Mouse (Mus musculus) limb, embryonic 15.5 days (tissue): ENCODE results near the gene Ntn4. TPM values are rescaled to one million over a fixed set of nuclear protein-coding genes. Genes with fewer than 3 reads are reported as not detected.
"Not testable (repeated sequence)": the region's sequence is repeated elsewhere in the genome, so short reads cannot be mapped to it uniquely, and the experiment has no call there.

Experiments
- ATAC-seq: fragments of 200-750 bp; cut with Nextera tagmentation; 2 replicates; pipeline ENCODE4 v1.8.0; 2017; ENCODE audit warnings: low read depth, moderate TSS enrichment; ENCODE audit not compliant: insufficient number of reproducible peaks, low FRiP score, low TSS enrichment
- H3K27ac ChIP-seq: fragments of 300-500 bp; sonication (generic); 2 replicates; pipeline ENCODE4 v1.5.1; 2015; ENCODE audit warnings: moderate library complexity, mild to moderate bottlenecking, inconsistent platforms
- H3K27me3 ChIP-seq: fragments of 300-500 bp; sonication (generic); 2 replicates; pipeline ENCODE4 v1.6.1; 2015; ENCODE audit warnings: inconsistent platforms
- H3K36me3 ChIP-seq: fragments of 300-500 bp; sonication (generic); 2 replicates; pipeline ENCODE4 v1.6.1; 2015; ENCODE audit warnings: inconsistent platforms
- H3K4me1 ChIP-seq: fragments of 300-500 bp; sonication (generic); 2 replicates; pipeline ENCODE4 v1.6.1; 2015; ENCODE audit warnings: inconsistent platforms
- H3K4me2 ChIP-seq: fragments of 300-500 bp; sonication (generic); 2 replicates; pipeline ENCODE4 v1.6.1; 2015; ENCODE audit warnings: mild to moderate bottlenecking, inconsistent platforms
- H3K4me3 ChIP-seq: fragments of 300-500 bp; sonication (generic); 2 replicates; pipeline ENCODE4 v1.5.1; 2015; ENCODE audit warnings: mild to moderate bottlenecking, inconsistent platforms
- H3K9ac ChIP-seq: fragments of 300-500 bp; sonication (generic); 2 replicates; pipeline ENCODE4 v1.6.1; 2015; ENCODE audit warnings: inconsistent platforms
- H3K9me3 ChIP-seq: fragments of 300-500 bp; sonication (generic); 2 replicates; pipeline ENCODE4 v1.6.1; 2016; ENCODE audit warnings: inconsistent platforms
- WGBS: fragments of 180-500 bp; shearing (Covaris S2); methylation state at CpG from one replicate; pipeline ENCODE4 v1.1.7; 2015; 5-methylcytosine and 5-hydroxymethylcytosine counted together
- polyA plus RNA-seq: library from polyadenylated mRNA; unstranded; fragments of >200 nt; fragmentation: Nextera tagmentation; extraction: Ambion mirVana; gene quantifications from 2 replicates; pipeline ENCODE4 v1.2.1, GENCODE M21; 2015

Gene Ntn4
- polyA plus RNA-seq, 1 experiment from 2014 or later, result 1.2 TPM

DNA sequence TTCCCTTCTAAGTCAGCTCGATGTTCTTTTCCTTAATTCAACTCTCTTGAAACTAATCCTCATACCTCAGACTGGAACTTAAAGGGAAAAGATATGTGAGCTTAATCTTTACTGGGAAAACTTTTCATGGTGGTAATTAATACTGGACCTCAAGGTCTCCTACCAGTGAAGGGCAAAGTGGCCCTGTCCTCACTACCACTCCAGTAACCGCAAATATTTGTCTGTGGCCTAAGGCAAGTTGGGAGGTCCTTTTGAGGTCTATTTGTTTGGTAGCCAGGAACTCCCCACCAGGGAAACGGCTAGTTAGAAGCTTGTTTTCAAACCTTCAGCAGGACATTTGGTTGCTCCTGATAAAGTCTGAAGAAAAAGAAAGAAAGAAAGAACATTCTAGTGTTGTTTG, 26.5 kb downstream of the Ntn4 start:
- H3K9me3 ChIP-seq, result no peaks in the 10 kb centered on the region
- H3K4me1 ChIP-seq, result no peaks in the 10 kb centered on the region
- WGBS, result 51% methylated on average over 3 of the region's 3 CpGs
- no peaks in the 10 kb centered on the region for H3K36me3 ChIP-seq
- H3K27me3 ChIP-seq, result no peaks in the 10 kb centered on the region
- no peak overlapping the region for H3K4me3 ChIP-seq
- no peak overlapping the region for H3K27ac ChIP-seq
- H3K9ac ChIP-seq, result no peak overlapping the region
- H3K4me2 ChIP-seq, result no peak overlapping the region
- no peak for ATAC-seq

DNA sequence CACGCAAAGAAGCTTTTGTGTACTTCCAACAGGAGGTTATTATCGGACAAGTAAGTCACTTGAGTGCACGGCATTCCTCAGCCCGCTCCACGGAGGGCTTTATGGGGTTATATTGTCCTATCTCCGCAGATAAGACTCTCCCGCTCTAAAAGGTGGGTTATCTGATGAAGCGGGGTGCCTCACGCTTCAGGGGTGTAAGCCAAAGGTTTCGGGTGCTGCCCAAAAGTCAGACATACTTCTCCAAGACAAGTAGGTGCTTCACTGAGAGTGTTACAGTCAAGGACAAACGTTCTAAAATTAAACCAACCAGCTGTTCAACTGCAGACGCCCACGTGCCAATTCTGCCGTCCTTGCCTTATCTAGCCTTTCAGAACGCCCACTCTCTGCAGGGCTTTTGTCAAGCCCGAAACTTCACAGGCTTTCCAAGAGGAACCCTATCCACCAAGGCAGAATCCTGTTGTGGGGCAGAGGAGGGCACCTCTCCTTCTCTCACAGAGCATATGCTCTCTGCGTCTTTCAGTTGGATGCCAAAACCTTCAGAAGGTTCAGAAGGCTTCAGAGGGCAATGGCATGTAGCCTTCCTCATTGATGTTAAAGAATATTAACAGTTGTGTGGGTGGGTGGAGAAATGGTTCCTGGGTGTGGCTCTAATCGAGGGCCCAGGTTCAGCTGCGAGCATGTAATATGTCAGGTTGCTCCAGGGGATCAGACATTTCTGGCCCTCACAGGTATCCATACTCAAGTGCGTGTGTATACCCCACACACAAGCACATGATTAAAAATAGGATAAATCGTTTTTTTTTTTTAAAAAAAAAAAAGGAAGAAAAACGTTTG, 32.4 kb downstream of the Ntn4 start:
- ATAC-seq, result no peak
- H3K4me3 ChIP-seq, result no peak overlapping the region
- WGBS, result 73% methylated on average over 22 of the region's 22 CpGs
- no peak overlapping the region for H3K27ac ChIP-seq
- H3K36me3 ChIP-seq, result no peaks in the 10 kb centered on the region
- no peak overlapping the region for H3K9ac ChIP-seq
- no peak overlapping the region for H3K4me2 ChIP-seq
- no peaks in the 10 kb centered on the region for H3K27me3 ChIP-seq
- no peaks in the 10 kb centered on the region for H3K9me3 ChIP-seq
- H3K4me1 ChIP-seq, result no peaks in the 10 kb centered on the region

DNA sequence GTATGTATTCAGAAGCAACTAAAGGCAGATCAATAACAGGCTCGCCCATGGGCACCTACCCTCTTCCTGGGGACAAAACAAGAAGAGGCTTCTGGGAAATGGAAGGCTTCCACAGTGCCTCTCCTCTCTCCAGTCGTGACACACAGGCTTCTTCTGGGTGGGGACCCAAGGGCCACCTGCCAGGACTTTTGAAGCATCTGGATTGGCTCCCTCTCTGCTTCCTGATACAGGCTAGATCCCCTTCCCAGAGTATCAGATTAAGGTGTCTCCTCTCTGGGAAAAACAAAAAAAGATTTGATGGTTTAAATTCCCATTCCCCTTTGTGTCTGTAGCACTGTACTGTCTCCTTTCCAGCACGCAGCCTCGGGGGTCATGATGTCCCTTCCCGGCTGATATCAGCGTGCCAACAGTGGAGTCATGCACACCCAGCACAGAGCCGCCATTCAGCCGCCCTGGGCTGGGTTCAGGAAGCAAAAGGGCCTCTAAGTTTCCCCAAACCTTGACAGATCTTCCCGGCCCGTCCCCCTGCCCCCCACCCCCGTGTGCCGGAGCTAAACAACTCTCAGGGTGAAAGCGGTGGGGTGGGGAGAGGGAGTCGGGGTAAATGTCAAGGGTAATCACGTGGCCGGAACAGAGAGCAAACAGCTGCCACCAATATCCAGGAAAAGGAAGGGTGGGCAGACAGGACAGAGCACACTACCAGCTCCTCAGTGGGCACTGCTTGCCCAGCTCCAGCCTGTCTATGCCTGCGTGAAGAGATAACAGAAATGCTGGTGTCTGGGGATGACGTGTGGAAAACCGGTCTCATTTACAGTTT, 38.9 kb downstream of the Ntn4 start:
- Histone ChIP-seq H3K9ac (no peak overlapping the region), H3K4me3 (no peak overlapping the region)

DNA sequence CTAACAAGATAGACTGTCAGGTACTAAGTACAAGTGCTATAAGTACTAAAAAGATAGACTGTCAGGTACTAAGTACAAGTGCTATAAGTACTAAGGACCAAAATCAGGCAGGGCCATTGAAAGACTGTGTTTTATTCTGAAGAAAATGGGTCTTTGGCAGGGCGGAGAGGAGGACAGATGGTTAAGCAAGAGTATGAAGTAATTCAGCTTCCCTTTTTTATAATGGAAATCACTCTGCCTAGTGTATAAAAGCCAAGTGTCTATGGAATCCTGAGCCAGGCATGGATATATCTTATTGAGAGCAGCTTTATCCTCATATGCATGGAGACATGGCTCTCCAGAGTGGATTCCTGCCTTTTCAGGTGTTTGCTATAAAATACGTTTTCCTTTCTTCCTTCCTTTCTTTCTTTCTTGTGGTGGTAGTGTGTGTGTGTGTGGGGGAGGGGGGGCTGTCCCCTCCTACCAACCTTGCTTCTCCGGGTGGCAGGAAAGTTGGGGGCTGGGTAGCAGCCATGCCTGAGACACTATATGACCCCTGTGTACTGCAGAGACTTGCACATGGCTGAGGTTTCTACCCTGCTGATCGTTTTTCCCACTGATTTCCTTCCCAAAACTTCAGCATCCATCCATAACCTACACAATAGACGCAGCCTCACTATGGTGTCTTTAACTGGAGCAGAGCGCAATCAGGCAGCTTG, 40.3 kb downstream of the Ntn4 start:
- 63% methylated on average over 6 of the region's 6 CpGs for WGBS
- Histone ChIP-seq H3K36me3 (0 out of 2 replicates have a peak, but pooled peaks cover 4% of the 10 kb centered on the region), H3K4me2 (no peak overlapping the region), H3K9ac (no peak overlapping the region), H3K4me1 (peaks cover 16% of the 10 kb centered on the region), H3K4me3 (no peak overlapping the region), H3K9me3 (no peaks in the 10 kb centered on the region), H3K27ac (no peak overlapping the region), H3K27me3 (no peaks in the 10 kb centered on the region)
- ATAC-seq, result no peak

More for the DNA sequence above, 38.9 kb downstream of the Ntn4 start:
- Histone ChIP-seq H3K9me3 (no peaks in the 10 kb centered on the region), H3K36me3 (0 out of 2 replicates have a peak, but pooled peaks cover 4% of the 10 kb centered on the region), H3K4me1 (peaks cover 16% of the 10 kb centered on the region), H3K4me2 (peak overlapping the region; percentile 32; the same call in 1 of the 2 replicates), H3K27me3 (no peaks in the 10 kb centered on the region), H3K27ac (peak overlapping the region; percentile 67)
- peak; percentile 58; the same call in 1 of the 2 replicates for ATAC-seq
- 47% methylated on average over 19 of the region's 19 CpGs for whole genome bisulfite sequencing

DNA sequence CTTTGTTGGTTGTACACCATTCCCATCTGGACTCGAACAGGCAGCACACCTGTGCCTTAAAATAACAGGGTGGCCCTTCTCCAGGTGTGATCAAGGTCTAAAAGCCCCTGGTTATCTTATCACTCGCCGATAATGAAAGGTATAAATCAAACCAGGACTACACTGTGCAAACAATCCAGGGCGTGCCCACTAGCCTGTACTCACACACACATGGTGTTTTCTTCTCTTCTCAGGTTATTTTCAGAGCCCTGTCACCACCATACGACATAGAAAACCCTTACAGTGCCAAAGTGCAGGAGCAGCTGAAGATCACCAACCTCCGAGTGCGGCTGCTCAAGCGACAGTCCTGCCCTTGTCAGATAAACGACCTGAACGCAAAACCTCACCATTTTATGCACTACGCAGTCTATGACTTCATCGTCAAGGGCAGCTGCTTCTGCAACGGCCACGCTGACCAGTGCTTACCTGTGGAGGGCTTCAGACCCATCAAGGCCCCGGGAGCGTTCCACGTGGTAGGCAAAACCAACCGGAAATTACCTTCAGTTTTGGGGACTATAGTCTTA, 41.8 kb downstream of the Ntn4 start:
- 82% methylated on average over 18 of the region's 18 CpGs for WGBS
- H3K4me3 ChIP-seq, result no peak overlapping the region

DNA sequence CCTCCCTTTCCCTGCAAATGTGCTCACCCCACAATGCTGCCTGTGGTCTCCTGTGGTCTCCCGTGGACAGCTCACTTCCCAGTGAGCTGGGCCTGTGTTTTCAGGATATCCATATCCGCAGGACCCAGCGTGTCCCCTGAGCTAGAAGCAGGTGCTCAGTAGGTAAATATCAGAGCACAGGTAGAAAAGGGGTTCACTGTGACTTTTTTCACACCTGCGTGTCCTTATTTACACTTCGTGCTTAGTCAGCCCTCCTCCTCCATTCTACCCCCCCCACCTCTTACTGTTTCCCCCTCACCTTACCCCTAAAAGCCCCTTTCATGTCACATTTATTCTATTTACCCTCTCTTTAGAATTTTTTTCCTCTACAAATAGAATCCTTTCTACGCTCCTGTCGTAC, 42.7 kb downstream of the Ntn4 start:
- no peaks in the 10 kb centered on the region for H3K27me3 ChIP-seq
- no peak for ATAC-seq
- no peak overlapping the region for H3K27ac ChIP-seq
- 0 out of 2 replicates have a peak, but pooled peaks cover 4% of the 10 kb centered on the region for H3K36me3 ChIP-seq
- H3K4me3 ChIP-seq, result no peak overlapping the region
- no peaks in the 10 kb centered on the region for H3K9me3 ChIP-seq
- WGBS, result 89% methylated on average over 7 of the region's 7 CpGs
- H3K9ac ChIP-seq, result no peak overlapping the region
- H3K4me2 ChIP-seq, result no peak overlapping the region
- peaks cover 16% of the 10 kb centered on the region for H3K4me1 ChIP-seq

More for the DNA sequence above, 41.8 kb downstream of the Ntn4 start:
- H3K9ac ChIP-seq, result no peak overlapping the region
- no peak overlapping the region for H3K4me2 ChIP-seq
- H3K27me3 ChIP-seq, result no peaks in the 10 kb centered on the region
- no peaks in the 10 kb centered on the region for H3K9me3 ChIP-seq
- 0 out of 2 replicates have a peak, but pooled peaks cover 4% of the 10 kb centered on the region for H3K36me3 ChIP-seq
- H3K27ac ChIP-seq, result no peak overlapping the region
- ATAC-seq, result no peak
- peaks cover 16% of the 10 kb centered on the region for H3K4me1 ChIP-seq

DNA sequence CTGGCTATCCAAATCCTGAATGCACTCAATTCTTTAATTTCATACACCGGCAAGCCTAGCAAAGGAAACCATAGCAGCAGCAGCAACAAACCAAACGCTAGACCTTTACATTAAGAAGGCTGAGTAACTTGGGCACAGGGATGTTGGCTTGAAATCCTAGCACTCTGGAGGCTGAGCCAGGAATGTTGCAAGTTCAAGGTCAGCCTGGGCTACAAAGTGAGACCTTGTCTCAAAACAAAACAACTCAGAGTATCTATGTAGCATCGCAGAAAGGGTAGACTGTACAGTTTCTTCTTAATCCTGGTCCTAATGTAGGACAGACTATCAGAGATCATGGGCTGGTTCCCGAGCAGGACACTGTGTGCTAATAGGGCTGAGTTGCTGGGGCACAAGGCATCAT, 43.4 kb downstream of the Ntn4 start:
- WGBS, result 92% methylated on average over 4 of the region's 4 CpGs
- Histone ChIP-seq H3K4me3 (no peak overlapping the region), H3K27me3 (no peaks in the 10 kb centered on the region), H3K4me1 (peaks cover 15% of the 10 kb centered on the region), H3K36me3 (0 out of 2 replicates have a peak, but pooled peaks cover 4% of the 10 kb centered on the region), H3K9ac (no peak overlapping the region), H3K27ac (no peak overlapping the region), H3K4me2 (no peak overlapping the region), H3K9me3 (no peaks in the 10 kb centered on the region)
- ATAC-seq, result no peak

DNA sequence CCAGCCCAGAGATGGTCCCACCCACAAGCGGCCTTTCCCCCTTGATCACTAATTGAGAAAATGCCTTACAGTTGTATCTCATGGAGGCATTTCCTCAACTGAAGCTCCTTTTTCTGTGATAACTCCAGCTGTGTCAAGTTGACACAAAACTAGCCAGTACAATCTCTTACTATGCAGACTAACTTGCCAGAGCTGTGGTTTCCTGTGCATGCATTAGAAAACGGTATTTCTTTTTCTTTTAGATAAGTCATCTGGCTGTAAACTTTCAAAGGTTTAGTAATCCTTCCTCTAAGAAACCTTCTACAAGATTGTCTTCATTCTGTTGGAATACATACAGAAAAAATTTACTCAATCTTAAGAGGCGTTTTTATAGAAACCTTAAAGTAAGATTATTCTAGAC, 44.9 kb downstream of the Ntn4 start:
- not testable (repeated sequence) for H3K36me3 ChIP-seq, H3K4me2 ChIP-seq, ATAC-seq, H3K4me3 ChIP-seq, H3K9ac ChIP-seq, H3K27me3 ChIP-seq, H3K27ac ChIP-seq, H3K4me1 ChIP-seq, H3K9me3 ChIP-seq
- 82% methylated on average over 3 of the region's 3 CpGs for WGBS

DNA sequence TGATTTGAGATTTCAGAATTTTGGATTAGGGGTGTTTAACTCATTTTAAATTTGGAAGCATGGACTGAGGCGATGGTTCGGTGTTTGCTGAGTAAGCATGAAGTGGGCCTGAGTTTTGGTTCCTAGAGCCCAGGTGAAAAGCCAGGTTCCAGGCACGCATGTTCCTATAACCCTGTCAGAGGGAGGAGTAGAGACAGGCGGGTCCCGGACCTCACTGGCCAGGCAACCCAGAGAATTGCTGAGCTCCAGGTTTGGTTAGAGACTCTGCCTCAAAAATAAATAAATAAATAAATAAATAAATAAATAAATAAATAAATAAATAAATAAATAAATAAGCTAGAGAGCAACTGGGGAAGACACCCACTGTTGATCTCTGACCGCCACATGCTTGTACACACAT, 46.1 kb downstream of the Ntn4 start:
- Histone ChIP-seq H3K4me2 (no peak overlapping the region), H3K4me3 (no peak overlapping the region), H3K27ac (no peak overlapping the region)

DNA sequence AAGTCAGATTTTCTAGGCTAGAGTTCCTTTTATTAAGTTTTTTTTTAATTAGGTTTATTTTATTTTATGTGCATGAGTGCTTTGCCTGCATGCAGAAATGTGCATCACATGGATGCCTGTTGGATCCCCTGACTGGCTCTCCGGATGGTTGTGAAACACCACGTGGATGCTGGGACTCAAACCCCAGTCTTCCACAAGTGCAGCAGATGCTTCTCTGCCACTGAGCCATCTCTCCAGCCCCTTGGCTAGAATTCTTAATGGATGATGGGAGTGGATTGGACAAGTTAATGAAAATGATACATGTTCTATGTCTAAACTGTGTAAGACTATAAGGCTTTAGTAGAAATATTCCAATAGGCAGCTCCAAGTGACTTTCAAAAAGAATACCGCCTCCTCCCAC, 47.3 kb downstream of the Ntn4 start:
- H3K4me3 ChIP-seq, result no peak overlapping the region
- H3K4me1 ChIP-seq, result peaks cover 3% of the 10 kb centered on the region; the same call in 1 of the 2 replicates
- no peaks in the 10 kb centered on the region for H3K27me3 ChIP-seq
- 85% methylated on average over 3 of the region's 3 CpGs for WGBS
- H3K27ac ChIP-seq, result no peak overlapping the region
- no peak for ATAC-seq
- 0 out of 2 replicates have a peak, but pooled peaks cover 4% of the 10 kb centered on the region for H3K36me3 ChIP-seq
- H3K9me3 ChIP-seq, result no peaks in the 10 kb centered on the region
- H3K9ac ChIP-seq, result no peak overlapping the region
- H3K4me2 ChIP-seq, result no peak overlapping the region

More for the DNA sequence above, 46.1 kb downstream of the Ntn4 start:
- H3K36me3 ChIP-seq, result 0 out of 2 replicates have a peak, but pooled peaks cover 4% of the 10 kb centered on the region
- H3K4me1 ChIP-seq, result peaks cover 3% of the 10 kb centered on the region; the same call in 1 of the 2 replicates
- no peaks in the 10 kb centered on the region for H3K9me3 ChIP-seq
- WGBS, result 96% methylated on average over 6 of the region's 6 CpGs
- H3K9ac ChIP-seq, result no peak overlapping the region
- H3K27me3 ChIP-seq, result no peaks in the 10 kb centered on the region
- no peak for ATAC-seq
